Mouse (Mus musculus) cortical plate, adult 2 months (tissue): ENCODE data around the gene Btbd2.

Experiments used
- CTCF ChIP-seq: fragments of 200-500 bp; IDR thresholded peaks from 2 replicates; pipeline ENCODE4 v1.5.1; 2011; ENCODE audit warnings: mild to moderate bottlenecking, control low read depth, low read length; ENCODE audit not compliant: insufficient read depth; ENCODE audit errors: extremely low read depth
- POLR2A ChIP-seq: fragments of 200-500 bp; IDR thresholded peaks from 2 replicates; pipeline ENCODE4 v1.6.1; 2011; ENCODE audit warnings: mild to moderate bottlenecking, low read length, control low read depth; ENCODE audit not compliant: insufficient read depth; ENCODE audit errors: extremely low read depth

DNA sequence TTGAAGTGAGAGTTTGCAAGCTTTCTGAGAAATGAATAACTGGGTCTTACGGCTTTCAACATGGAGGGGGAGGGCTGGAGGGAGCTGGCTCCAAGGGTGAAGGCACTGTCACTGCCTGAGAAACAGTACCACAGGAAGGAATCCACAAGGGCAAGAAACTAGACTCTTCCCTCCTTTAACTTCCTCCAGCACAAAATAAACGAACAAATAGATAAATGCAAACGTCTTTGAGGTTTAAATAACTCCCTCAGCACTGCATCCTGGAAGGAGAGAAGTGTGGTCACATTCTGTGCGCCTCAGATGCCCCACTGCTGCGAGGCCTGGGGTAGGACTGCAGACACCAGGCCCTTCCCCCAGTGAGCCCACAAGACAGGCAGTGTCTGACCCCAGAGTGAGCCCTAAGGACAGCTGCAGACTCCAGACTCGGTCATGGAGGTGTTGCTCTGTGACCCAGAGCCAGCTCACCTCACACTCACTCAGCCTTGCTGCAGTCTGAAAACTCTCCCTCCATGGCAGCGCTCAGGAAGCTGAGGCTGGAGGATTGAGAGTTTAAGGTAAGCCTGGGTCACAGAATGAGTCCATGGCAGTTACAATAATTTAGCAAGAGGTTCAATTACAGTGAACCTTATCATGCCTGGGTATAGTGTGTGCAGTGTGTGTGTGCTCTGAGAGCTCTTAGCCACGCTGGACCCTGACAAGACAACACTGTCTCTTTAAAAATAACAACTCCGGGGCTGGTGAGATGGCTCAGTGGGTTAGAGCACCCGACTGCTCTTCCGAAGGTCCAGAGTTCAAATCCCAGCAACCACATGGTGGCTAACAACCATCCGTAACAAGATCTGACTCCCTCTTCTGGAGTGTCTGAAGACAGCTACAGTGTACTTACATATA, 39.9 kb upstream of the Btbd2 start:
- no peak for TF ChIP-seq CTCF
- no peak for TF ChIP-seq POLR2A
